Mouse (Mus musculus) cortical plate, adult 2 months (tissue): ENCODE results near the gene Tph2. TPM values are rescaled to one million over a fixed set of nuclear protein-coding genes. Genes with fewer than 3 reads are reported as not detected.
"Not testable (repeated sequence)": the region's sequence is repeated elsewhere in the genome, so short reads cannot be mapped to it uniquely, and the experiment has no call there.

Experiments used
- H3K27ac ChIP-seq: fragments of 200-500 bp; 2 replicates; pipeline ENCODE4 v1.5.1; 2012; ENCODE audit warnings: low read length, control low read depth, inconsistent platforms; ENCODE audit not compliant: insufficient read depth
- H3K4me1 ChIP-seq: fragments of 200-500 bp; 2 replicates; pipeline ENCODE4 v1.6.1; 2011; ENCODE audit warnings: low read length; ENCODE audit not compliant: control insufficient read depth, insufficient read depth
- H3K4me3 ChIP-seq: fragments of 200-500 bp; 2 replicates; pipeline ENCODE4 v1.5.1; 2011; ENCODE audit warnings: mild to moderate bottlenecking, low read length, control low read depth; ENCODE audit not compliant: insufficient read depth
- CTCF ChIP-seq: fragments of 200-500 bp; IDR thresholded peaks from 2 replicates; pipeline ENCODE4 v1.5.1; 2011; ENCODE audit warnings: mild to moderate bottlenecking, control low read depth, low read length; ENCODE audit not compliant: insufficient read depth; ENCODE audit errors: extremely low read depth
- POLR2A ChIP-seq: fragments of 200-500 bp; IDR thresholded peaks from 2 replicates; pipeline ENCODE4 v1.6.1; 2011; ENCODE audit warnings: mild to moderate bottlenecking, low read length, control low read depth; ENCODE audit not compliant: insufficient read depth; ENCODE audit errors: extremely low read depth
- polyA plus RNA-seq: library from polyadenylated mRNA; depleted of rRNA; stranded (reverse); fragments of >200 nt; gene quantifications from 2 replicates; pipeline ENCODE4 v1.2.3, GENCODE M21; 2012

The Tph2 gene
- polyA plus RNA-seq, 1 experiment = 1.5 TPM

DNA sequence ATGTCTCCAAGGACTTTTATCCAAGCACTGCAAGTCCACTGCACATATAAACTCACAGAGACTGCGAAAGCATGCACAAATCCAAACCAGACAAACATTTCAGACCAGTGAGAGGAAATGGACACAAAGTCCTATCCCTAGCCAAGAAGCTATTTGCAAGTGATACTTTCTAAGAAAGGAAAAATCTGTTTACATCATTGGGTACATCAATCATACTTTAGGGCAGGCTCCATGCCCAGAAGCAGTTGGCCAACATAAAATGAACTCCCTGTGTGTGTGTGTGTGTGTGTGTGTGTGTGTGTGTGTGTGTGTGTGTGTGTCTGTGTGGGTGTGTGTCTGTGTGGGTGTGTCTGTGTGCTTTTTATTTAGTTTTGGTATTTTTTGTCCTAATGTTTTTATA, 2.6 kb upstream of the Tph2 start:
- H3K27ac ChIP-seq = no peak overlapping the region
- no peaks in the 10 kb centered on the region for H3K4me1 ChIP-seq
- no peak overlapping the region for H3K4me3 ChIP-seq
- TF ChIP-seq POLR2A (no peak), CTCF (no peak)

DNA sequence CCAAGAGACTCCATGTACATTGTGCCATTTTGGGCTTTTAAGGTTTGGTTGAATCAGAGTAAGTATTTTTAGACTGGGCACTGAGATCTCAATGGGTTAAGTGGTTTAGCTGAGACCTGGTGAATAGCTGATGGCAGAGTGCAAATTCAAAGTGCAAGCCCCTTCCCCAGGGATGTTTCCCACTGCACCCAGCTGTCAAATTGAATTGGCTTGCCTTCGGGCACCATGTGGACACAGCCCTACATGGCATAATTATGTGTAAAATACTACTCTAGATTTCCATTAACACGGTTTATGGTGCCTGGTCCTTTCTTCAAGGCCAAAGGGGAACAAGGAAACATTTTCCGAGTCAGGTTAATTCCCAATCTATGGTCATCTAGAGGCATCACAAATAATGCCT, 3.8 kb downstream of the Tph2 start:
- Histone ChIP-seq H3K27ac (no peak overlapping the region), H3K4me1 (no peaks in the 10 kb centered on the region), H3K4me3 (no peak overlapping the region)
- no peak for TF ChIP-seq POLR2A
- no peak for TF ChIP-seq CTCF

DNA sequence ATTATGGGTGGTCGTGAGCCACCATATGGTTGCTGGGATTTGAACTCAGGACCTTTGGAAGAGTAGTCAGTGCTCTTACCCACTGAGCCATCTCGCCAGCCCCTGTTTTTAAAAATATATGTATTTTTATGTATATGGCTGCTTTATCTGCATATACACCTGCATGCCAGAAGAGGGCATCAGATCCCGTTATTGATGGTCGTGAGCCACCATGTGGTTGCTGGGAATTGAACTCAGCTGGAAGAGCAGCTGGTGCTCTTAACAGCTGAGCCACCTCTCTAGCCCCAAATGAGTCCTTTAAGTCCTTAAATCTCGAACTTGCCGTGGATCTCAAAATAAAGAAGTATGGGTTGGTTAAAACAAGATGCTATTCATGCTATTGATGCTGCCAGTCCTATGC, 6.8 kb downstream of the Tph2 start:
- H3K4me3 ChIP-seq, H3K27ac ChIP-seq, H3K4me1 ChIP-seq: not testable (repeated sequence)

DNA sequence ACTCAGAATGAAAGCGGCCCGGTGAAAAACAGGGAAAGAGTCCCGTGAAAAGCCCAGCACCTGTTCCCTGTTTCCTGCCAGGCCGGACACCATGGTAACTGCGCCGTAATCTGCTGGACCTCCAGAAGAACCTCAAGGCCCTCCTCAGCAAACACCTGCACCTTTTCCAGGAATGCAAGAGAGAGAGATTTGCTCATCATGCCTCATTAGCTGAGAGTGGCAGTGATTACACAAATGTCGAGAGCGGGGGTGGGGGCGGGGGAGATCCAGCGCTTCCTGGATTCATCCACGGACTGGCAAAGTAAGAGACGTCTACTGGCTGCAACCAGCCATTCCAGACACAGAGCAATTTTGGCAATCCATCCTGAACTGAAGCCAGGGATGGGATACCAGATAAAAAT, 9.2 kb downstream of the Tph2 start:
- no peak overlapping the region for H3K27ac ChIP-seq
- 0 out of 2 replicates have a peak, but pooled peaks cover 4% of the 10 kb centered on the region for H3K4me1 ChIP-seq
- no peak for TF ChIP-seq CTCF
- no peak for TF ChIP-seq POLR2A
- H3K4me3 ChIP-seq = no peak overlapping the region

DNA sequence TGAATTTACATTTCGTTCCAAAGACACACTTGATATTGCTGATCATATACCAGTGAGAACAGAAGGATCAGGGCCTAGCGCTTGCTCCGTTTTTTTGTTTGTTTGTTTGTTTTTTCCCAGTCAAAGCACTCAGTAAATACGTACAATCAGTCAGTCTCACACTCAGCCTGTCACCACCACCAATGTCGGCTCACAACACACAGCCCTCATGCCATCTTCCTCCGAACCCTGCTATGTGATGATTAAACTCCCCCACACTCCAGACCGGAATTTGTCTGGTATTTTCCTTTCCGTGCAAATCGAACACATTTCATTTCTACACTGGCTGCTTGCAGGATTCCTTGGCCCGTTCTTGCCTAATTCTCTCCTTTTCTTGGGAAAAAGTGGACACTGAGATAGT, 11.5 kb downstream of the Tph2 start:
- no peak for TF ChIP-seq CTCF
- no peak for TF ChIP-seq POLR2A
- no peak overlapping the region for H3K27ac ChIP-seq
- H3K4me1 ChIP-seq = 0 out of 2 replicates have a peak, but pooled peaks cover 4% of the 10 kb centered on the region
- no peak overlapping the region for H3K4me3 ChIP-seq

DNA sequence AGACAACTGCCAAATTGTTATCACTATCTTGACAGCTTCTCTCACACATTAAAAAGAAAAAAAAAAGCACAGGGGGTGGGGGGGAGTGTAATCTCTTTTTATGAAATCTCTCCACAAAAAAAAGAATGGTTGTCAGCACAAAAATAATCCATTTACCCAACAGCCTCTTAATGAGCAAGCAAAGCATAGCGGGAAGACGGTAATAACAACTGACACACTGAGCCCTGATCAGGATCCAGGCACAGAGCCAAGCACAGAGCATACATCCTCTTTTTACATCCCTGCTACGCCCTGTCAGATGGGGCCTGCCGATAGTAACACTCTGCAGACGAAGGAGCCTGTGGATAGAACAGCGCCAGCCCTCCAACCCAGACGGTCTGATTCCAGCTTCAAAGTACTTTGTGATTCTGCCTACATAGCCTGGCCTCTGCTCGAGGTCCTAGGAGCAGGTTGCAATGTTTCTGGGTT, 13.4 kb downstream of the Tph2 start:
- H3K4me3 ChIP-seq = no peak overlapping the region
- H3K4me1 ChIP-seq = 0 out of 2 replicates have a peak, but pooled peaks cover 4% of the 10 kb centered on the region
- H3K27ac ChIP-seq = no peak overlapping the region
- TF ChIP-seq CTCF = no peak
- TF ChIP-seq POLR2A = no peak

DNA sequence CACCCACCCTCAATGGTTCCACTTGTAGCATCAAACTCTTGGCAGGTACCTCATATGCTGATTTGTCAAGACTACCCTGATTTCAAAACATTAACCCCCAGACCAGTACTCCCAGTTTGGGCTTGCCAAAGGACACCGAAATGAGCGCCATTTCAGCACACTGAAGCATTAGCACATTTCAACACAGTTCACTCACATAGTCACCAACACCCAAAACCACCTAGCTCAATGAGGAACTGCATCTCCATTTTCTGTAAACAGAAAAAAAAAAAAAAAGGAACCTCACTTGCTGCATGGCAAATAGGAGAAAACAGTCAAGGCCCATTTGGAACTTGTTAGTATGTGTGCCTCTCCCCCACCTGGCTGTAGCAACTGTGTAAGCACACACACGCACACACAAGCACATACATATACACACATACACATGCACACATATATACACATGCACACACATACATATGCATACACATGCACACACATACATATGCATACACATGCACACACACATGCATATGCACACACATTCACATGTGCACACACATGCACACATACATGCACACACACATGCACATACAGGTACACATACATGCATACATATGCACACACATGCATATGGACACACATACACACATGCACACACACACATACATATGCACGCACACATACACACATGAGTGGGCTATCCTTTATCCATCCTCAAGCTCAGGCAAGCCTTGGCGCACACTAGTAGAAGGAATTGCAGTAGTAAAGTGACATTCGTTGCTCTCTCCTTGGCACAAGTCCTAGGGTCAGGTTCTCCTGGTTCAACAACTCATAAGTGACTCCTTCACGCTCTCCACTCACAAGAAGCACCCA, 14.1 kb downstream of the Tph2 start:
- no peak for TF ChIP-seq POLR2A
- no peak for TF ChIP-seq CTCF
- H3K4me3 ChIP-seq = no peak overlapping the region
- no peak overlapping the region for H3K27ac ChIP-seq
- 0 out of 2 replicates have a peak, but pooled peaks cover 4% of the 10 kb centered on the region for H3K4me1 ChIP-seq

DNA sequence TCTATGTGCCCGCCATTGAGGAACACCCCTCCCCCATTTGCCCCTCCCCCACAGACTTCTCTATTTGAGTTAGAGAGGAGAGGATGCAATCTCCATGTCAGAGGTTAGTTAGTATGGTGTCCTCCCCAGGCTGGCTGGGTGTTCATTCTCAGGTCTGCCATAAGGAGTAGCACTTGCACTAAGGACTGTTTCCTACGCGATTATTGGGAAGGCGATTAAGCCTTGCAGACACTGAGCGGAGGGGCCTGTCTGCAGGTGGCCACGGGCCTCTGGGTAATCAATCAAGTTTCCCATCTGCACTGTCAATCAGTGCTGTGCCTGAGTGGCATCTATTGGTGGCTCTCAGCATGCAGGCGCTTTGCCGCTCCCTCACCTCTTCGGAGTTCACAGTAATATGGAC, 15.4 kb downstream of the Tph2 start:
- Histone ChIP-seq H3K4me3 (no peak overlapping the region), H3K4me1 (0 out of 2 replicates have a peak, but pooled peaks cover 4% of the 10 kb centered on the region), H3K27ac (no peak overlapping the region)
- no peak for TF ChIP-seq POLR2A
- TF ChIP-seq CTCF = no peak

DNA sequence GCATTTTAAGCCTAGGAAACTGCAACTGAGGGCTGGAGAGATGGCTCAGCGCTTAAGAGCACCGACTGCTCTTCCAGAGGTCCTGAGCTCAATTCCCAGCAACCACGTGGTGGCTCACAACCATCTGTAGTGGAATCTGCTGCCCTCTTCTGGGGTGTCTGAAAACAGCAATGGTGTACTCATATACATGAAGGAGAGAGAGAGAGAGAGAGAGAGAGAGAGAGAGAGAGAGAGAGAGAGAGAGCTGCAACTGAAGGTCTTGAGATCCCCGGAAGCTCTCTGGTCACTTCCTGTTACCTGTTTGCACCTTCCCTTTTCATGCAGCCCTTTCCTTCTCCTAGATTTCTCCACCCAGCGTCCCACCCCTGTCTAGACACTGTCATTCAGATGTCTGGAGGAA, 24.5 kb downstream of the Tph2 start:
- no peak overlapping the region for H3K4me3 ChIP-seq
- no peak overlapping the region for H3K27ac ChIP-seq
- TF ChIP-seq CTCF (no peak), POLR2A (no peak)
- H3K4me1 ChIP-seq = no peaks in the 10 kb centered on the region

DNA sequence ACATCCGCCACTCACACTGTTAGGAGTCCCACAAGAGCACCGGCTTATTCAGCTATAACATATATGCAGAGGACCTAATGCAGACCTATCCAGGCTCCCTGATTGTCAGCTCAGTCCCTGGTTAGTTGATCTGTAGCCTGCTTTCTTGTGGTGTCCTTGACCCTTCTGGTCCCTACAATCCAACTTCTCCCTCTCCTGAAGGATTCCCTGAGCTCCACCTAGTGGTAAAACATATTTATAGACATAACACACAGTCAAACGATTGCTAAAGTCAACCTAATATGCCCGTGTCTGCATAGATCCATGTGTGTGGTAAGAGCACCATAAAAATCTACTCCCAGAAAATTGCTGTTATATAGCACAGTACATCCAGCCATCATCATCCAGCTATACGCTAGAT, 37.5 kb downstream of the Tph2 start:
- H3K27ac ChIP-seq = no peak overlapping the region
- H3K4me3 ChIP-seq = no peak overlapping the region
- no peaks in the 10 kb centered on the region for H3K4me1 ChIP-seq
- TF ChIP-seq POLR2A (no peak), CTCF (peak; percentile 29; the same call in 1 of the 2 replicates)
